Mouse (Mus musculus) olfactory bulb, adult 2 months (tissue): ENCODE data around the gene Dcn. TPM values are rescaled to one million over a fixed set of nuclear protein-coding genes. Genes with fewer than 3 reads are reported as not detected.

Experiments
- H3K27ac ChIP-seq: fragments of 200-500 bp; 2 replicates; pipeline ENCODE4 v1.5.1; 2012; ENCODE audit warnings: low read depth, low read length; ENCODE audit not compliant: insufficient read depth
- H3K4me1 ChIP-seq: fragments of 200-500 bp; 2 replicates; pipeline ENCODE4 v1.6.1; 2012; ENCODE audit warnings: low read length; ENCODE audit not compliant: control insufficient read depth, insufficient read depth
- H3K4me3 ChIP-seq: fragments of 200-500 bp; 2 replicates; pipeline ENCODE4 v1.5.1; 2012; ENCODE audit warnings: mild to moderate bottlenecking, low read depth, low read length, moderate library complexity; ENCODE audit not compliant: insufficient read depth
- CTCF ChIP-seq: fragments of 200-500 bp; IDR thresholded peaks from 2 replicates; pipeline ENCODE4 v1.5.1; 2012; ENCODE audit warnings: low read depth, mild to moderate bottlenecking, low read length, moderate library complexity; ENCODE audit not compliant: insufficient read depth
- POLR2A ChIP-seq: fragments of 200-500 bp; IDR thresholded peaks from 2 replicates; pipeline ENCODE4 v1.6.1; 2012; ENCODE audit warnings: mild to moderate bottlenecking, low read depth, low read length, moderate library complexity; ENCODE audit not compliant: insufficient read depth
- WGBS: fragments of 180-500 bp; shearing (Covaris S2); methylation state at CpG from one replicate; pipeline ENCODE4 v1.1.7; 2018; 5-methylcytosine and 5-hydroxymethylcytosine counted together
- polyA plus RNA-seq: library from polyadenylated mRNA; stranded (reverse); fragments of >200 nt; gene quantifications from 2 replicates; pipeline ENCODE4 v1.2.4, GENCODE M21; 2012; ENCODE audit warnings: low replicate concordance; ENCODE audit not compliant: missing spikeins, insufficient read depth, insufficient read length

Gene Dcn
- polyA plus RNA-seq, 1 experiment, result not detected

DNA sequence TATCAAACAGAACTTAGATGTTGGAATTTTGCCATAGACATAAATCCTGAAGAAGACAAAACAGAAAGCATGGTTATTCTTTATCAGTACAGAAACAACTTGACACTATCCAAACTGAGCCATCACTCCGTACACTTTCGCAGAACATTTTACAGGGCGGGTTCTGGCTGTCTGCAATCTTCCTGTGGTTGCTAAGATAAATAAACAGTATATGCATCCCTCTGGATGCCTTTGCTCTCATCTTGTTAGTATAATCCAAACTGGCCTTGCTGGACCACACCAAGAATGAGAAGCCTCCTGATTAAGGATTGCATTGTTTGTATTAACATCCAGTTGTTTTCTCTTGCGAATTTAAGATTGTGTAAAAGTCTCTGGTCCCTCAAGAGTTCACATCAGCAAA, 56.3 kb downstream of the Dcn start:
- no peak for TF ChIP-seq POLR2A
- no peak for TF ChIP-seq CTCF
- no peaks in the 10 kb centered on the region for H3K4me1 ChIP-seq
- no peak overlapping the region for H3K27ac ChIP-seq
- H3K4me3 ChIP-seq, result no peak overlapping the region
- 87% methylated on average over 4 of the region's 4 CpGs for WGBS

DNA sequence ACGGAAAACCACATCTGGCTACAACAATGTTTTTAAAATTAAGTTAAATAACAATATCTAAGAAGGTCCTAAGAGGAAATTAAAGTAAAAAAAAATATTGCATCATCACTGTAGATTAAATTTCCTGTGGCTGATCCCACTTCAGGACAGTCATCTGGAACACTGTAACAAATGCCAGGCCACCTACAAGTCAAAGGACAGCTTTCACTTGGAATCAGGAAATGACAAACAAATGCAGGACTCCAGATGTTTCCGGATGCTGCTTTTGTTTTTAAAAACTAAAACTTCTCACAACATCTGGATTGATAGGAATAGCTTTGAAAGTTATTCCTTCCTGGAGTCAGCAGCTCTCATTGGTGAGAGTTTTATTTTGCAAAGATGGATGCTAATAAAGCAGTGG, 57.5 kb downstream of the Dcn start:
- TF ChIP-seq CTCF (no peak), POLR2A (no peak)
- Histone ChIP-seq H3K27ac (no peak overlapping the region), H3K4me3 (no peak overlapping the region), H3K4me1 (no peaks in the 10 kb centered on the region)
- 80% methylated on average over 2 of the region's 2 CpGs for WGBS

DNA sequence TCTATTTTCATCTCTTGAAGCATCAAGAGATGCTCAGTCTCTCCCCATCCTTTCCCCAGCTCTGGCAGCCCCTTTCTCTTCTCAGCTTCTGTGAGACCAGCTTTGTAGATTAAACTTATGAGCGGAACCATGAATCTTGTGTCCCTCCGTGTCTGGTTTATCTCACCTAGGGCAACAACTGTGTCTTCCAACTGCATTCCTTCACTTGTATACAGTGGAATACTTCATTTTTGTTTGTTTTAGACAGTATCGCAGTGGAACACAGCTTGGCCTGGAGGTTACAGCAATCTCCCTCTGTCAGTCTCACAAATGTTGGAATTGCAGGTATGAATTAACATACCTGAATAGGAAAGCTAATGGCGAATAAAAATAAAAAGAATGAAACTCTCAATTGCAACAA, 58.8 kb downstream of the Dcn start:
- H3K4me3 ChIP-seq, result no peak overlapping the region
- no peak overlapping the region for H3K27ac ChIP-seq
- WGBS, result 97% methylated on average over 4 of the region's 4 CpGs
- H3K4me1 ChIP-seq, result no peaks in the 10 kb centered on the region
- TF ChIP-seq POLR2A, result no peak
- no peak for TF ChIP-seq CTCF

DNA sequence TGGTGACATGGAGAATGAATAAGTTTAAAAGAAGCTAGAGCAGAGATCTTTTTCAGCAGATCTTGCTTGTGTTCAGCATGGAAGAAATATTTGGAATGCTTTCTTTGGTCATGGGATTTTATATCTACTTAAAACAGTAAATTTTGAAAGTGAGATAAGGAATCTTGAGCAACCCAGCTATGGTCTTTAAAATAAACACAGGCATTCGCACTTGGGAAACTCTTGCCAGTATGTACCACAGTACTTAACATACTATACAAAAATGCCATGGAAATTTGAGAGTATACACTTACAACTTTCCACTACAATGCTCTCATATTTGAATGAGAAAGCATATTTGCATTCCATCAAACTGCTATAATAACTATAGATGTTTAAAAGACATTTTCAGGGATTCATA, 68.3 kb downstream of the Dcn start:
- TF ChIP-seq POLR2A, result no peak
- TF ChIP-seq CTCF, result no peak
- Histone ChIP-seq H3K4me1 (no peaks in the 10 kb centered on the region), H3K27ac (no peak overlapping the region), H3K4me3 (no peak overlapping the region)
- 89% methylated on average over 1 of the region's 1 CpGs for WGBS

DNA sequence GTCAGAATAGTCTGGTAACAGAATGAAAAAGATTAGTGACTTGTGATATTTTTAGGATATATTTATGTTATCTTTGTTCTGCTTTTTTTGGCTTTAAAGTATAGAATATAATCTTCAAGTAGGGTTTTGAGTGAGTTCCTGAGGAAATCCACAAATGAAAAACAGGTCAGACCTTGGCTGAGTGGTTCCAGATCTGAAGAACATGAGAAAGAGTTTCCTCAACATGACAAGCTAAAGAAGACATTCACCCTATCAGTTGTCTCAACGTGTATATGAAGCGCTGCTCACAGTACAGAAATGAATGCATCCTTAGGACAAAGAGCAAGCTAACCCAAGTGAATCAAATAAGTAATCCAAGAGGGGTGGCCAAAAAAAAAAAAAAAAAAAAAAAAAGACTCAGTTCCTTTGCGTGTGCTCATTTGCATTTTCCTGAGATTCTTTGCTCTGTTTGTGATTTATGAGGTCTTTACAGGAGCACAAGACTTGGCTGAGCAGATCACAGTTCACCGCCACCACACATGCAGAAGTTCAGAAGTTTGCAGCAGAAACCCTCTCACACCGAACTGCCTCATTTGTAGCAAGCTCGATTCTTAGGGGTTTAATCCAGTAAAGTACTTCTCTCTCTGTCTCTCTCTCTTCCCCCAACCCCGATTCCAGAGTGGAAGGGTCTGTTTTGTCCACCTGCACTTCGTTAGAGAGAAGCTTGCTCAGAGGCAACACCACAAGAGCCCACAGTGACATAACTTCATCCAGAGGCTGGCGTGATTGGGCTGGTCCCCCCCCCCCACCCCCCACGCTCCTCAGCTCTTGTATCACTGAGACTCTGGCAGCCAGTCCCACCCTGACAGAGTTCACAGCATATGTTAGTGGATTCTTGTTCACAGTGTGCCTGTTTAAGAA, 85.8 kb downstream of the Dcn start, which contains the start of gene Lum:
TSS of gene Lum (plus strand) at position 172 of the 900 bp plus-strand sequence.
- TF ChIP-seq POLR2A, result no peak
- no peak for TF ChIP-seq CTCF
- 33% methylated on average over 10 of the region's 10 CpGs for WGBS
- Histone ChIP-seq H3K4me1 (no peaks in the 10 kb centered on the region), H3K27ac (no peak within 1 kb of the TSS), H3K4me3 (no peak within 1 kb of the TSS)

DNA sequence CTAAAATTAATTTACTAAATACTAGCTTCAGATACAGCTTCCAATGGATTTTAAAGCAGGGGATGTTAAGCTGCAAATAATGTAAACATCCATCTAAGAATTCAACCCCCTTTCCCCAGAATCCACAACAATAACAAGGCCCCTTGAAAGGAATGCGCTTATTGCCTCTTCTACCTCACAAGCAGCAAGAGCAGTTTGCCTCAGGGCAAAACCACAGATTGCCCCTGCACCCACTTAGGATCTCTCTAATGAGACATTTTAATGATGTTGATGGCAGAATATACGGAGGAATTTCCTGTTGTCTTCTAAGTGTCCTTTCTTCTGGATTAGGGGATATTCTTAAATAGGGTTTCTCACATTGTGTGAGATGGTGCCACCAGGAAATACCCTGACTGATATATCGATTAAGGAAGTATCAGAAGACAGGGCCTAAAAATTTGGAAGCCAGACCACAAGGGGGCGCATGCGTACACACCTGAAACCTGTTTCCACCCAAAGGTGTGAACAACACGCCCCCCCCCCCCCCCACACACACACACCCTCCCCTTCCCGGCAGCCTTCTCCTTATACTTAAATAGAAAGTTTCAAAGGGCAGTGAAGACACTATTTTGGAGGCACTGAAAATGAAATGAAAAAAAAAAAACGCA, 88.2 kb downstream of the Dcn start:
- H3K4me3 ChIP-seq, result no peak overlapping the region
- TF ChIP-seq POLR2A (no peak), CTCF (no peak)
- H3K4me1 ChIP-seq, result no peaks in the 10 kb centered on the region
- H3K27ac ChIP-seq, result no peak overlapping the region
- 65% methylated on average over 8 of the region's 8 CpGs for WGBS

Other genes starting within 250 kb of the Dcn start
- gene Lum, start 85.5 kb downstream of the Dcn start, polyA plus RNA-seq, result not detected in 2 replicates
- gene Kera, start 127.3 kb downstream of the Dcn start, polyA plus RNA-seq, result not detected in 2 replicates
- gene Epyc, start 164.5 kb downstream of the Dcn start, polyA plus RNA-seq, result not detected in 2 replicates
- gene Ccer1, start 213.4 kb downstream of the Dcn start, polyA plus RNA-seq, result not detected in 2 replicates
- gene C030005K15Rik, start 247.1 kb downstream of the Dcn start, polyA plus RNA-seq, result not detected in 2 replicates